Mouse (Mus musculus) heart, embryonic 14.5 days (tissue): ENCODE results near the gene Gm4981. TPM values are rescaled to one million over a fixed set of nuclear protein-coding genes. Genes with fewer than 3 reads are reported as not detected.

Experiments used
- ATAC-seq: fragments of 200-750 bp; cut with Nextera tagmentation; 2 replicates; pipeline ENCODE4 v1.8.0; 2017; ENCODE audit warnings: low read depth, moderate TSS enrichment; ENCODE audit not compliant: insufficient number of reproducible peaks, insufficient read depth, low FRiP score
- H3K27ac ChIP-seq, 2 experiments: fragments of 200-500 bp in 1 of 2; fragments of 300-500 bp in 1 of 2; sonication (generic) in 1 of 2; replicated peaks in 1 of 2; 2 replicates each; pipeline ENCODE4 v1.5.1; 2012 to 2014; ENCODE audit warnings: low read depth in 2 of 2, low read length in 2 of 2, control low read depth in 1 of 2, mild to moderate bottlenecking in 1 of 2, mixed read lengths in 1 of 2; ENCODE audit not compliant: control insufficient read depth in 1 of 2, insufficient read depth in 1 of 2
- H3K27me3 ChIP-seq: fragments of 300-500 bp; sonication (generic); 2 replicates; pipeline ENCODE4 v1.6.1; 2014; ENCODE audit warnings: mild to moderate bottlenecking, low read length, control low read depth; ENCODE audit not compliant: control insufficient read depth, insufficient read depth
- H3K36me3 ChIP-seq: fragments of 300-500 bp; sonication (generic); 2 replicates; pipeline ENCODE4 v1.6.1; 2014; ENCODE audit warnings: mild to moderate bottlenecking, control low read depth, low read length, mixed read lengths; ENCODE audit not compliant: control insufficient read depth, insufficient read depth
- H3K4me1 ChIP-seq, 2 experiments: fragments of 200-500 bp in 1 of 2; fragments of 300-500 bp in 1 of 2; sonication (generic) in 1 of 2; 2 replicates each; pipeline ENCODE4 v1.6.1; 2012 to 2014; ENCODE audit warnings: low read length in 2 of 2, control low read depth in 1 of 2, mixed read lengths in 1 of 2; ENCODE audit not compliant: control insufficient read depth in 2 of 2, insufficient read depth in 2 of 2
- H3K4me2 ChIP-seq: fragments of 300-500 bp; sonication (generic); 2 replicates; pipeline ENCODE4 v1.6.1; 2014; ENCODE audit warnings: mild to moderate bottlenecking, low read length
- H3K4me3 ChIP-seq, 2 experiments: fragments of 200-500 bp in 1 of 2; fragments of 300-500 bp in 1 of 2; sonication (generic) in 1 of 2; 2 replicates each; pipeline ENCODE4 v1.5.1; 2012 to 2014; ENCODE audit warnings: low read length in 2 of 2, mild to moderate bottlenecking in 2 of 2, control low read depth in 1 of 2, low read depth in 1 of 2, moderate library complexity in 1 of 2; ENCODE audit not compliant: control insufficient read depth in 1 of 2, insufficient read depth in 1 of 2
- H3K9ac ChIP-seq: fragments of 300-500 bp; sonication (generic); 2 replicates; pipeline ENCODE4 v1.6.1; 2014; ENCODE audit warnings: mild to moderate bottlenecking, low read length
- H3K9me3 ChIP-seq: fragments of 300-500 bp; sonication (generic); 2 replicates; pipeline ENCODE4 v1.6.1; 2016; ENCODE audit warnings: low read length, control low read depth; ENCODE audit not compliant: control insufficient read depth
- WGBS: fragments of 180-500 bp; shearing (Covaris S2); extraction: QIAGEN DNeasy Blood & Tissue Kit; methylation state at CpG from one replicate; pipeline ENCODE4 v1.1.7; 2014; 5-methylcytosine and 5-hydroxymethylcytosine counted together
- polyA plus RNA-seq: library from polyadenylated mRNA; unstranded; fragments of >200 nt; fragmentation: Nextera tagmentation; extraction: Ambion mirVana; gene quantifications from 2 replicates; pipeline ENCODE4 v1.2.1, GENCODE M21; 2014

The Gm4981 gene
- polyA plus RNA-seq, result not detected in 2 replicates

- no peak within 1 kb of the TSS for H3K27ac ChIP-seq
- no peaks in the 10 kb centered on the region for H3K27me3 ChIP-seq
- H3K4me1 ChIP-seq, result no peaks in the 10 kb centered on the region
- no peak within 1 kb of the TSS for H3K4me3 ChIP-seq
- H3K36me3 ChIP-seq, result no peaks in the 10 kb centered on the region
- no peak for ATAC-seq
- peaks cover 17% of the 10 kb centered on the region for H3K9me3 ChIP-seq
- no peak within 1 kb of the TSS for H3K4me2 ChIP-seq
- 81% methylated on average over 10 of the region's 10 CpGs for WGBS
- no peak within 1 kb of the TSS for H3K9ac ChIP-seq
Measured at GRCm38 (mm10) chr10:58236613-58237012, at the start of gene Gm4981. Gene Gm4981, minus strand, starts transcription at chr10:58236701.

DNA sequence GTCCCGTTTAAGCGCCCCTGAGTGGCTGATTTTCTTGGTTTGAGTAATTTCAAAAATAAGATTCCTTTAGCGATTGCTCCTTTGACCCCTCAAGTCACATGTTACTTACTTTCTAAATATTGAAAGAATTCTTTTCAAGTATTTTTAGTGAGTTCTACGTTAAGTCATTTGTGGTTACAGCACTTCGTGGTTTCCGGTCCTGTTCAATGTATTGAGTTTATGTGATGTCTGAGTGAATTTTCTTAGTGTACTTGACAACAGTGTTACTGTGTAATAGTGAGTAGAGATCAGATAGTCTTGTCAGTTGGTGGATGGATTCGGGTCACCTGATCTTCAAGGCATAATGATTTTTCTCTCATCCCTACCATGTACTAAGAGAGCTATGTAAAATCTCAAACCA lies 45.7 kb upstream of the Gm4981 start:
- H3K9me3 ChIP-seq, result no peaks in the 10 kb centered on the region
- H3K27me3 ChIP-seq, result no peaks in the 10 kb centered on the region
- H3K4me2 ChIP-seq, result no peak overlapping the region
- no peaks in the 10 kb centered on the region for H3K4me1 ChIP-seq
- H3K27ac ChIP-seq, result no peak overlapping the region
- H3K9ac ChIP-seq, result no peak overlapping the region
- no peak overlapping the region for H3K4me3 ChIP-seq
- ATAC-seq, result no peak
- WGBS, result 94% methylated on average over 7 of the region's 7 CpGs
- H3K36me3 ChIP-seq, result peaks cover 76% of the 10 kb centered on the region

DNA sequence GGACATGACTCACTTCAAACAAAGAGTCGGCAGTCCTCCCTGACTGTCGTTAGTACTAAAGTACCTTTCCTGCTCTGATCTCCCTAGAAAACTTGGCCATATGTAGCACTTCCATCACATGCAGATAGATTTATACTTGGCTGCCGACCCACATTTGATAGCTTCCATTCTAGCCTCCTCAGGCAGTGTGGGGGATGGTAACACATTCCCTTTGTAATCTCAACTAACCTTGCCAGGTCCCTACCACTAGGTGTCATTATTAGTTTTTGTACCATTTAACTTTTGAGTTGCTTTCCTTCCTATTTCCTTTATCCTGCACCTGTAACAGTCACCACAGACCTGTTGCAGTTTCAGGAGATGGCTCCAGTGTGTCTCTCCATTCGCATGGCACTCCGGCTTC lies 22.0 kb upstream of the Gm4981 start:
- WGBS, result 62% methylated on average over 5 of the region's 5 CpGs
- no peaks in the 10 kb centered on the region for H3K9me3 ChIP-seq
- H3K36me3 ChIP-seq, result peaks cover 47% of the 10 kb centered on the region
- H3K4me3 ChIP-seq, result no peak overlapping the region
- no peak overlapping the region for H3K27ac ChIP-seq
- H3K27me3 ChIP-seq, result no peaks in the 10 kb centered on the region
- no peak overlapping the region for H3K4me2 ChIP-seq
- peaks cover 2 to 11% of the 10 kb centered on the region in 2 experiments; a peak in 3 of 4 replicates for H3K4me1 ChIP-seq
- H3K9ac ChIP-seq, result no peak overlapping the region
- ATAC-seq, result no peak

DNA sequence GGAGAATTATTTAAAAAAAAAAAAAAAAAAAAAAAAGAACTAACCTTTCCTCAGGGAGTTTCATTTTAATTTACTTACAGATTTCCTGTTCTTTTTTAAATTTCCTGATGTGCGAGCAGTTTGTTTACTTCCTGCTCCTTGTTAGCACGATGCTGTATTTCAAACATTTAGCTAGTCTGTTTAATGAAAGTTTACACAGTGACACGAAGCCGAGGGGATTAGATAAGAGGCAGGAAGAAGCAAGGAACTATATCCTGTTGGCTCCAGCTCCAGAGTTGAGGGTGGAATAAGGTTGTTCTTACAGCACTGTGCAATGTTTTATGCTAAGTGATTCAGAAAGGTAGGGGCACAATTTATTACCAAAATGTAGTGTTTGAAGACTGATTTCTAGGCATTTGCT lies 19.5 kb upstream of the Gm4981 start:
- Histone ChIP-seq H3K9ac (peak overlapping the region; percentile 86), H3K36me3 (peaks cover 27% of the 10 kb centered on the region), H3K27me3 (no peaks in the 10 kb centered on the region), H3K4me3 (peak overlapping the region; percentile 72 to 99), H3K27ac (peak overlapping the region; percentile 74 to 84), H3K9me3 (no peaks in the 10 kb centered on the region), H3K4me1 (peaks cover 2 to 11% of the 10 kb centered on the region in 2 experiments; a peak in 3 of 4 replicates), H3K4me2 (peak overlapping the region; percentile 58)
- 3% methylated on average over 4 of the region's 4 CpGs for WGBS
- ATAC-seq, result no peak; the same call in 1 of the 2 replicates

- ATAC-seq, result peak; percentile 96
- Histone ChIP-seq H3K4me3 (peak within 1 kb of the TSS; percentile 72 to 99), H3K4me2 (peak within 1 kb of the TSS; percentile 58), H3K36me3 (peaks cover 22% of the 10 kb centered on the region), H3K27ac (peak within 1 kb of the TSS; percentile 74 to 84), H3K9me3 (no peaks in the 10 kb centered on the region), H3K9ac (peak within 1 kb of the TSS; percentile 86), H3K27me3 (no peaks in the 10 kb centered on the region), H3K4me1 (peaks cover 2 to 11% of the 10 kb centered on the region in 2 experiments; a peak in 3 of 4 replicates)
- under 1% methylated on average over 54 of the region's 58 CpGs for WGBS
Measured at GRCm38 (mm10) chr10:58255213-58255892, 18.9 kb upstream of the Gm4981 start, which contains the start of gene Gcc2. Gene Gcc2, plus strand, starts transcription at chr10:58255497.

- H3K9me3 ChIP-seq, result no peaks in the 10 kb centered on the region
- WGBS, result 38% methylated on average over 6 of the region's 6 CpGs
- peaks cover 16% of the 10 kb centered on the region for H3K36me3 ChIP-seq
- H3K4me2 ChIP-seq, result peak overlapping the region; percentile 58
- peak overlapping the region; percentile 72 to 99; a peak in 3 of 4 replicates for H3K4me3 ChIP-seq
- no peaks in the 10 kb centered on the region for H3K27me3 ChIP-seq
- H3K9ac ChIP-seq, result peak overlapping the region; percentile 86
- H3K4me1 ChIP-seq, result peaks cover 2 to 11% of the 10 kb centered on the region in 2 experiments; a peak in 3 of 4 replicates
- ATAC-seq, result no peak
- H3K27ac ChIP-seq, result no peak overlapping the region
Measured at GRCm38 (mm10) chr10:58254635-58255175, 18.2 kb upstream of the Gm4981 start.

DNA sequence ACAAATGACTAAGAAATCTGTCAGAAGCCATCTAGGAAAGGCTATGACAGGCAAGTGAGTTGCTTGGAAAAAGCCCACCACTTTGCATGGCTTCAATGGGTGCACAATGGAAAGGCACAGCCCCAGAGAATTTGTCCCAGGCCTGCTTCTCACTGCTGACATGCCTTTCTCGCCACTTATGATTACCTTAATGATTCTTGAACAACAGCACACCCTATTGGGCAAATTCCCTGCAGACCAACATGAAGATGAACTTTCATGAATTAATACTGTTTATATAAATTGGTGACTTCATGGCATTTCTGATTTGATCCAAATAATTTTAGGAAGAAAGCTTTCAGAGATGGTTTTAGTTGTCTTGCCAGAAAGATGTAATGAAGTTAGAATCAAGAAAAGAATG lies 13.0 kb upstream of the Gm4981 start:
- H3K36me3 ChIP-seq, result no peaks in the 10 kb centered on the region
- H3K9me3 ChIP-seq, result no peaks in the 10 kb centered on the region
- H3K9ac ChIP-seq, result no peak overlapping the region
- ATAC-seq, result no peak
- no peaks in the 10 kb centered on the region for H3K27me3 ChIP-seq
- peaks cover 0 to under 1% of the 10 kb centered on the region in 2 experiments; a peak in 1 of 4 replicates for H3K4me1 ChIP-seq
- no peak overlapping the region for H3K4me3 ChIP-seq
- H3K27ac ChIP-seq, result no peak overlapping the region
- no peak overlapping the region for H3K4me2 ChIP-seq
- 18% methylated on average over 1 of the region's 1 CpGs for WGBS
